Mouse (Mus musculus): Measurements from ENCODE around the gene Ssr4. TPM values are rescaled to one million over a fixed set of nuclear protein-coding genes. Genes with fewer than 3 reads are reported as not detected.

Ssr4 gene
- total RNA-seq, 1 experiment, result 290 TPM

- DNase-seq (ENCODE audit: low read depth, low spot score), result no peak
- peak overlapping the region; percentile 82 for H3K27ac ChIP-seq (ENCODE audit: insufficient read depth, low read depth, low read length, poor library complexity, severe bottlenecking)
- in situ Hi-C loops (cut with MboI; ENCODE audit: low sequenced_read_pairs in 2 of 2, unreplicated experiment in 2 of 2), result no loop called here
- peaks cover 2 to 4% of the 10 kb centered on the region in 2 experiments; a peak in 1 of 4 replicates for H3K4me1 ChIP-seq (ENCODE audit: control insufficient read depth in 2 of 2, insufficient read depth in 2 of 2, low read length in 2 of 2, poor library complexity in 1 of 2)
- no peak for TF ChIP-seq ZNF384 (IDR thresholded peaks at IDR 0.05; ENCODE audit: low read depth, low read length)
- no peak for TF ChIP-seq ZC3H11A (IDR thresholded peaks at IDR 0.05; ENCODE audit: borderline replicate concordance, low read depth, low read length)
- TF ChIP-seq CHD2 (IDR thresholded peaks at IDR 0.05; ENCODE audit: low read depth, low read length), result no peak
- TF ChIP-seq MAFK (IDR thresholded peaks at IDR 0.05; ENCODE audit: insufficient read depth, low read depth, low read length), result no peak
- TF ChIP-seq HCFC1 (IDR thresholded peaks at IDR 0.05; ENCODE audit: borderline replicate concordance, insufficient read depth, low read length), result no peak
- H3K9ac ChIP-seq (ENCODE audit: insufficient read depth, low read depth, low read length, poor library complexity, severe bottlenecking), result peak overlapping the region; percentile 76; the same call in 1 of the 2 replicates
- H3K36me3 ChIP-seq (ENCODE audit: control insufficient read depth, insufficient read depth, low read length, poor library complexity, severe bottlenecking), result peaks cover 2% of the 10 kb centered on the region; the same call in 1 of the 2 replicates
- H3K9me3 ChIP-seq (ENCODE audit: control insufficient read depth, insufficient read depth, low read depth, low read length), result no peaks in the 10 kb centered on the region
- peak overlapping the region; percentile 64 for H3K4me3 ChIP-seq (ENCODE audit: insufficient read depth in 1 of 2, low read depth in 1 of 2, low read length in 2 of 2, poor library complexity in 1 of 2, severe bottlenecking in 1 of 2)
Observed at GRCm38 (mm10) chrX:73815072-73815471, 28.2 kb downstream of the Ssr4 start.

GRCm38 (mm10) chrX:73816596-73817314 lies 29.9 kb downstream of the Ssr4 start:
- Histone ChIP-seq H3K4me3 (ENCODE audit: insufficient read depth in 1 of 2, low read depth in 1 of 2, low read length in 2 of 2, poor library complexity in 1 of 2, severe bottlenecking in 1 of 2) (peak overlapping the region in 1 of 2 experiments; percentile 19; a peak in 2 of 4 replicates), H3K27ac (ENCODE audit: insufficient read depth, low read depth, low read length, poor library complexity, severe bottlenecking) (peak overlapping the region; percentile 81; the same call in 1 of the 2 replicates), H3K9ac (ENCODE audit: insufficient read depth, low read depth, low read length, poor library complexity, severe bottlenecking) (peak overlapping the region; percentile 32; the same call in 1 of the 2 replicates), H3K36me3 (ENCODE audit: control insufficient read depth, insufficient read depth, low read length, poor library complexity, severe bottlenecking) (peaks cover 2% of the 10 kb centered on the region; the same call in 1 of the 2 replicates), H3K9me3 (ENCODE audit: control insufficient read depth, insufficient read depth, low read depth, low read length) (no peaks in the 10 kb centered on the region), H3K4me1 (ENCODE audit: control insufficient read depth in 2 of 2, insufficient read depth in 2 of 2, low read length in 2 of 2, poor library complexity in 1 of 2) (peaks cover 3 to 4% of the 10 kb centered on the region in 2 experiments; a peak in 2 of 4 replicates)
- no peak for DNase-seq (ENCODE audit: low read depth, low spot score)
- TF ChIP-seq MAFK (IDR thresholded peaks at IDR 0.05; ENCODE audit: insufficient read depth, low read depth, low read length), result no peak
- TF ChIP-seq CHD2 (IDR thresholded peaks at IDR 0.05; ENCODE audit: low read depth, low read length), result no peak
- TF ChIP-seq ZNF384 (IDR thresholded peaks at IDR 0.05; ENCODE audit: low read depth, low read length), result no peak
- TF ChIP-seq HCFC1 (IDR thresholded peaks at IDR 0.05; ENCODE audit: borderline replicate concordance, insufficient read depth, low read length), result no peak
- no peak for TF ChIP-seq ZC3H11A (IDR thresholded peaks at IDR 0.05; ENCODE audit: borderline replicate concordance, low read depth, low read length)
- in situ Hi-C loops (cut with MboI; ENCODE audit: low sequenced_read_pairs in 2 of 2, unreplicated experiment in 2 of 2), result no loop called here

- peaks cover 0 to 2% of the 10 kb centered on the region in 2 experiments; a peak in 1 of 4 replicates for H3K4me1 ChIP-seq (ENCODE audit: control insufficient read depth in 2 of 2, insufficient read depth in 2 of 2, low read length in 2 of 2, poor library complexity in 1 of 2)
- TF ChIP-seq HCFC1 (IDR thresholded peaks at IDR 0.05; ENCODE audit: borderline replicate concordance, insufficient read depth, low read length) (no peak), ZC3H11A (IDR thresholded peaks at IDR 0.05; ENCODE audit: borderline replicate concordance, low read depth, low read length) (no peak), MAFK (IDR thresholded peaks at IDR 0.05; ENCODE audit: insufficient read depth, low read depth, low read length) (no peak), CHD2 (IDR thresholded peaks at IDR 0.05; ENCODE audit: low read depth, low read length) (no peak), ZNF384 (IDR thresholded peaks at IDR 0.05; ENCODE audit: low read depth, low read length) (no peak)
- peak overlapping the region; percentile 85 for H3K9ac ChIP-seq (ENCODE audit: insufficient read depth, low read depth, low read length, poor library complexity, severe bottlenecking)
- H3K27ac ChIP-seq (ENCODE audit: insufficient read depth, low read depth, low read length, poor library complexity, severe bottlenecking), result peak overlapping the region; percentile 76
- in situ Hi-C loops (cut with MboI; ENCODE audit: low sequenced_read_pairs in 2 of 2, unreplicated experiment in 2 of 2), result no loop called here
- H3K4me3 ChIP-seq (ENCODE audit: insufficient read depth in 1 of 2, low read depth in 1 of 2, low read length in 2 of 2, poor library complexity in 1 of 2, severe bottlenecking in 1 of 2), result peak overlapping the region; percentile 82 to 88
- H3K36me3 ChIP-seq (ENCODE audit: control insufficient read depth, insufficient read depth, low read length, poor library complexity, severe bottlenecking), result no peaks in the 10 kb centered on the region
- no peak for DNase-seq (ENCODE audit: low read depth, low spot score)
- H3K9me3 ChIP-seq (ENCODE audit: control insufficient read depth, insufficient read depth, low read depth, low read length), result no peaks in the 10 kb centered on the region
Observed at GRCm38 (mm10) chrX:73823747-73824146, 36.9 kb downstream of the Ssr4 start.

- Histone ChIP-seq H3K9ac (ENCODE audit: insufficient read depth, low read depth, low read length, poor library complexity, severe bottlenecking) (peak within 1 kb of the TSS; percentile 85), H3K4me3 (ENCODE audit: insufficient read depth in 1 of 2, low read depth in 1 of 2, low read length in 2 of 2, poor library complexity in 1 of 2, severe bottlenecking in 1 of 2) (peak within 1 kb of the TSS; percentile 82 to 88), H3K4me1 (ENCODE audit: control insufficient read depth in 2 of 2, insufficient read depth in 2 of 2, low read length in 2 of 2, poor library complexity in 1 of 2) (peaks cover 0 to 2% of the 10 kb centered on the region in 2 experiments; a peak in 1 of 4 replicates), H3K27ac (ENCODE audit: insufficient read depth, low read depth, low read length, poor library complexity, severe bottlenecking) (peak within 1 kb of the TSS; percentile 76), H3K9me3 (ENCODE audit: control insufficient read depth, insufficient read depth, low read depth, low read length) (no peaks in the 10 kb centered on the region), H3K36me3 (ENCODE audit: control insufficient read depth, insufficient read depth, low read length, poor library complexity, severe bottlenecking) (no peaks in the 10 kb centered on the region)
- DNase-seq (ENCODE audit: low read depth, low spot score), result no peak
- in situ Hi-C loops (cut with MboI; ENCODE audit: low sequenced_read_pairs in 2 of 2, unreplicated experiment in 2 of 2), result no loop called here
- no peak for TF ChIP-seq CHD2 (IDR thresholded peaks at IDR 0.05; ENCODE audit: low read depth, low read length)
- TF ChIP-seq HCFC1 (IDR thresholded peaks at IDR 0.05; ENCODE audit: borderline replicate concordance, insufficient read depth, low read length), result peak; percentile 17; the same call in 1 of the 2 replicates
Observed at GRCm38 (mm10) chrX:73824185-73825151, 37.6 kb downstream of the Ssr4 start, which contains the start of gene Pdzd4. Gene Pdzd4, minus strand, starts transcription at chrX:73824969.

Measured in ES-E14 (cell line).